Mouse (Mus musculus) frontal cortex, postnatal 14 days (tissue): Measurements from ENCODE around the gene Arnt.
"Not testable (repeated sequence)": the region's sequence is repeated elsewhere in the genome, so short reads cannot be mapped to it uniquely, and the experiment has no call there.

Experiments
- DNase-seq, 2 experiments: peaks; one replicate each; pipeline ENCODE4 v3.0.0; 2022; ENCODE audit warnings: low spot score in 2 of 2

Gene Arnt

DNA sequence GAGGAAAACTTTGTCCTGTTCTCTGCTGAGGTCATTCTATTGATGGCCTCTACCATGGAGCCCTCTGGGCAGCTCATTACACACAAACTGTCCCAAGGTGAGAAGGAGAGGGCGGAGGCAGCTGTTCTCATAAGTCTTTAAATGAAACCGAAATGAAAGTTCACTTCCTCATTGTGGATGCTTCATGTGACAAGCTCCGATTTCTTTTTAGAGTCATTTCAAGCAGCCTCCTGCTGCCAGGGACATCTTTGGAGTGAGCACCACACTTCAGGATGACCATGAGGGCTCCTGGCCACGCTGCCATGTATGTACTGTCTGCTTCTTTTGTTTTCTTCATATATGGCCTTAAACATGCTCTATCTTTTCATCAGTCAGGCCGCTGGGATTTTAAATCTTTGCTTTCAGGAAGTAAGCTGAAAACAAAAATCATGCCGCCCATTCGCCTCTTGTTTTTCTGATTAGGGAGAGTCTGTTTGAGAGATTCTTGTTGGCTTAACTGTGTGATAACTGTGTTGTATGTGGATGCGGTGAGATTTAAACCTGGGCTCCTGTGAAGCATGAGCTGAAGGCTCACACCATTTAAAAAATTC, 92.5 kb downstream of the Arnt start, which contains the start of gene Ctss:
Gene Ctss, plus strand, starts transcription at position 165 of the 590 bp plus-strand sequence.
- no peak for DNase-seq

- DNase-seq, result no peak
Measured at GRCm38 (mm10) chr3:95529814-95530213, 95.6 kb downstream of the Arnt start.

DNA sequence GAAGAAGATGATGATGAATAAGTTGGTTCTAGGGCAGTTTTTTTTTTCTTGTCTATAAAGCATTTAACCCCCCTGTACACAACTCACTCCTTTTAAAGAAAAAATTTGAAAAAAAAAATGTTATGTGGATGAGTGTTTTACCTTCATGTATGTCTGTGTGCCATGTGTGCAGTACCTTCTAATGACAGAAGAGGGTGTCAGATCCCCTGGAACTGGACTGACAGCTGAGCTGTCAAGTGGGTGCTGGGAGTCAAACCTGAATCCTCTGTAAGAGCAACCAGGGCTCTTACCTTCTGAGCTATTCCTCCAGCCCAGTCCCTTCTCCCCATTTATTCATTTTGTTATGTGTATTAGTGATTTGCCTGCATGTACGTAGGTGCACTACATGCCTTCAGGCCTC, 96.8 kb downstream of the Arnt start:
- no peak for DNase-seq

GRCm38 (mm10) chr3:95533364-95533763, 99.2 kb downstream of the Arnt start:
- no peak for DNase-seq

- DNase-seq, result no peak
Measured at GRCm38 (mm10) chr3:95534927-95535326, 100.7 kb downstream of the Arnt start.

GRCm38 (mm10) chr3:95538936-95539335, 104.7 kb downstream of the Arnt start:
- no peak for DNase-seq

DNA sequence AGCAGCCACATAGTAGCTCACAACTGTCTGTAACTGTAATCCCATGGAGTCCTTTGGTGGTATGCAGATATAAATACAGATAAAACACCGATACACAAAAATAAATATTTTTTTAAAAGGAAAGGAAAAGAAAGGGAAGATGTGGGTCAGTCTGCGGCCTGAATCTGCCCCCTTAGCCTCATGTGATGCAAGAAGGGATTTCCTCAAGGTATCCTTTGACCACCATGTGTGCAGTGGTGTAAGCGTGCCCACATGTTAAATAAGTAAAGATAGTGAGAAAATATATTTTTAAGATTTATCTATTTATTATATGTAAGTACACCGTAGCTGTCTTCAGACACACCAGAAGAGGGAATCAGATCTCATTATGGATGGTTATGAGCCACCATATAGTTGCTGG, 105.6 kb downstream of the Arnt start:
- no peak for DNase-seq

DNA sequence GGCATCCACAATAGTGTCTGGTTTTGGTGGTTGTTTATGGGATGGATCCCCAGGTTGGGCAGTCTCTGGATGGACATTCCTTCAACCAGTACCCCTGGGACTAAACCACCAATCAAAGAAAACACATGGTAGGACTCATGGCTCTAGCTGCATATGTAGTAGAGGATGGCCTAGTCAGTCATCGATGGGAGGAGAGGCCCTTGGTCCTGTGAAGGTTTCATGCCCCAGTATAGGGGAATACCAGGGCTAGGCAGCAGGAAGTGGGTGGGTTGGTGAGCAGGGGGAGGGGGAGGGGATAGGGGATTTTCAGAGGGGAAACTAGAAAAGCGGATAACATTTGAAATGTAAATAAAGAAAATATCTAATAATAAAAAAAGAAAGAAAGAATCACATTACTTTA, 107.0 kb downstream of the Arnt start:
- DNase-seq, result not testable (repeated sequence)

- no peak for DNase-seq
Measured at GRCm38 (mm10) chr3:95542171-95542570, 108.0 kb downstream of the Arnt start.

DNA sequence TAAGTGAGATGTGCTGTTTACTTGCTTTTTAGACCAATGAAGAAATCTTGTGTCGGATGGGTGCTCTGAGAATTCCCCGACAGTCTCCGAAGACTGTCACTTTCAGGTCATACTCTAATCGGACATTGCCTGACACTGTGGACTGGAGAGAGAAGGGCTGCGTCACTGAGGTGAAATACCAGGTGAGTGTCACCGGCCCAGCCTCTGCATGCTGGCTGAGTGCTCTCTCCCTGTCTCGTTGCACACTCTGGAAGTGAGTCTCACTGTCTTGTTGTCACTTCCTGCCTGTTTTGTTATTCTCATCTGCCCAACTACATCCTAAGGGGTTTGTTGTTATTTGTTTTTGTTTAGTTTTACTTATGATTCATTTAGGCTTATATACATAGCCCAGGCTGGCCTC, 108.8 kb downstream of the Arnt start:
- DNase-seq, result no peak
